Mouse (Mus musculus) midbrain, embryonic 16.5 days (tissue): ENCODE data around the gene Fbxw17. TPM values are rescaled to one million over a fixed set of nuclear protein-coding genes. Genes with fewer than 3 reads are reported as not detected.
A peak's percentile ranks its signal among the peaks of the same experiment; 100 is the strongest.
"Not testable (repeated sequence)": the region's sequence is repeated elsewhere in the genome, so short reads cannot be mapped to it uniquely, and the experiment has no call there.

Source experiments
- ATAC-seq: fragments of 200-750 bp; cut with Nextera tagmentation; 2 replicates; pipeline ENCODE4 v1.8.0; 2017; ENCODE audit warnings: moderate TSS enrichment
- H3K27ac ChIP-seq: fragments of 300-500 bp; sonication (generic); 2 replicates; pipeline ENCODE4 v1.5.1; 2014; ENCODE audit warnings: mild to moderate bottlenecking, low read length, mixed read lengths
- H3K27me3 ChIP-seq: fragments of 300-500 bp; sonication (generic); 2 replicates; pipeline ENCODE4 v1.6.1; 2014; ENCODE audit warnings: low read depth, low read length, mixed read lengths; ENCODE audit not compliant: control insufficient read depth, insufficient read depth
- H3K36me3 ChIP-seq: fragments of 300-500 bp; sonication (generic); 2 replicates; pipeline ENCODE4 v1.6.1; 2014; ENCODE audit warnings: mild to moderate bottlenecking, low read length, moderate library complexity, mixed read lengths; ENCODE audit not compliant: control insufficient read depth, insufficient read depth
- H3K4me1 ChIP-seq: fragments of 300-500 bp; sonication (generic); 2 replicates; pipeline ENCODE4 v1.6.1; 2014; ENCODE audit warnings: mild to moderate bottlenecking, low read length, mixed read lengths; ENCODE audit not compliant: control insufficient read depth, insufficient read depth
- H3K4me2 ChIP-seq: fragments of 300-500 bp; sonication (generic); 2 replicates; pipeline ENCODE4 v1.6.1; 2014; ENCODE audit warnings: mild to moderate bottlenecking, low read length, mixed read lengths
- H3K4me3 ChIP-seq: fragments of 300-500 bp; sonication (generic); 2 replicates; pipeline ENCODE4 v1.5.1; 2014; ENCODE audit warnings: low read depth, mild to moderate bottlenecking, low read length, moderate library complexity, mixed read lengths
- H3K9ac ChIP-seq: fragments of 300-500 bp; sonication (generic); 2 replicates; pipeline ENCODE4 v1.6.1; 2014; ENCODE audit warnings: low read depth, low read length, mixed read lengths
- H3K9me3 ChIP-seq: fragments of 300-500 bp; sonication (generic); replicated peaks from 2 replicates; pipeline ENCODE4 v1.6.1; 2014; ENCODE audit warnings: mild to moderate bottlenecking, low read length, mixed read lengths; ENCODE audit not compliant: control insufficient read depth, poor library complexity, severe bottlenecking
- WGBS: fragments of 180-500 bp; shearing (Covaris S2); extraction: QIAGEN DNeasy Blood & Tissue Kit; methylation state at CpG from one replicate; pipeline ENCODE4 v1.1.7; 2014; 5-methylcytosine and 5-hydroxymethylcytosine counted together
- polyA plus RNA-seq: library from polyadenylated mRNA; unstranded; fragments of >200 nt; fragmentation: Nextera tagmentation; extraction: Ambion mirVana; gene quantifications from 2 replicates; pipeline ENCODE4 v1.2.1, GENCODE M21; 2015

Gene Fbxw17
- polyA plus RNA-seq, 1 experiment from 2014 or later = 39.5 TPM

DNA sequence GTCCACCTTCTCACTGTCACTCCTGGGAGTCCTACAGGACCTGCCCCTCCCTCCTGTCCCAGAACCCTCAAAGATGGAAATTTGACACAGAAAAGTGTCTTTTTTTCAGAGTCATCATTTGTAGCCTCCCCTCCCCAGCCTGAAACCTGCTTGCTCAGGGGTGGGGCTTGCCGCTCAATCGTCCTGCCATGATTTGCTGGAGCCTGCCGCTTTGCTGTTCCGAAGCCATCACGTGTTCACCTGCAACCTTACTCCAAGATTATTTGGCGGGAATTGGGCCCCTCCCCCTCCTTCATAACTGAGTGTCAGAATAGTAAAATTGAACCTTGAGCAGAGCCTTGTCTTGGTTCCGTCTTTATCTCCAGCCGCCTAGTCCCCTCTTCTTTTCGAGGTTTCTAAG, 34.6 kb downstream of the Fbxw17 start:
- WGBS = 74% methylated on average over 9 of the region's 9 CpGs

GRCm38 (mm10) chr13:50453426-50453825, 35.8 kb downstream of the Fbxw17 start:
- no peaks in the 10 kb centered on the region for H3K4me1 ChIP-seq
- no peak overlapping the region for H3K4me2 ChIP-seq
- 37% methylated on average over 4 of the region's 4 CpGs for WGBS

More for the DNA sequence above, 34.6 kb downstream of the Fbxw17 start:
- not testable (repeated sequence) for H3K27me3 ChIP-seq, H3K4me1 ChIP-seq, H3K9me3 ChIP-seq, H3K9ac ChIP-seq, H3K4me2 ChIP-seq, H3K36me3 ChIP-seq, H3K27ac ChIP-seq, H3K4me3 ChIP-seq, ATAC-seq

GRCm38 (mm10) chr13:50460433-50460832, 42.8 kb downstream of the Fbxw17 start:
- H3K36me3 ChIP-seq, ATAC-seq, H3K9me3 ChIP-seq, H3K4me3 ChIP-seq, H3K27me3 ChIP-seq, H3K27ac ChIP-seq, H3K4me2 ChIP-seq, H3K9ac ChIP-seq, H3K4me1 ChIP-seq: not testable (repeated sequence)
- WGBS = 58% methylated on average over 2 of the region's 2 CpGs

More at GRCm38 (mm10) chr13:50453426-50453825, 35.8 kb downstream of the Fbxw17 start:
- H3K27me3 ChIP-seq = no peaks in the 10 kb centered on the region
- ATAC-seq = no peak
- H3K27ac ChIP-seq = no peak overlapping the region
- no peak overlapping the region for H3K9ac ChIP-seq
- H3K4me3 ChIP-seq = no peak overlapping the region
- no peaks in the 10 kb centered on the region; the same call in 1 of the 2 replicates for H3K9me3 ChIP-seq
- no peaks in the 10 kb centered on the region for H3K36me3 ChIP-seq

- H3K4me1 ChIP-seq = no peaks in the 10 kb centered on the region
- no peaks in the 10 kb centered on the region for H3K36me3 ChIP-seq
- peak overlapping the region; percentile 23; the same call in 1 of the 2 replicates for H3K9ac ChIP-seq
- H3K27ac ChIP-seq = no peak overlapping the region
- H3K4me3 ChIP-seq = peak overlapping the region; percentile 22
- no peaks in the 10 kb centered on the region for H3K9me3 ChIP-seq
- H3K27me3 ChIP-seq = no peaks in the 10 kb centered on the region
- peak; percentile 58 for ATAC-seq
- 46% methylated on average over 27 of the region's 27 CpGs for WGBS
- peak overlapping the region; percentile 36 for H3K4me2 ChIP-seq
Observed at GRCm38 (mm10) chr13:50464621-50465562, 47.2 kb downstream of the Fbxw17 start.

DNA sequence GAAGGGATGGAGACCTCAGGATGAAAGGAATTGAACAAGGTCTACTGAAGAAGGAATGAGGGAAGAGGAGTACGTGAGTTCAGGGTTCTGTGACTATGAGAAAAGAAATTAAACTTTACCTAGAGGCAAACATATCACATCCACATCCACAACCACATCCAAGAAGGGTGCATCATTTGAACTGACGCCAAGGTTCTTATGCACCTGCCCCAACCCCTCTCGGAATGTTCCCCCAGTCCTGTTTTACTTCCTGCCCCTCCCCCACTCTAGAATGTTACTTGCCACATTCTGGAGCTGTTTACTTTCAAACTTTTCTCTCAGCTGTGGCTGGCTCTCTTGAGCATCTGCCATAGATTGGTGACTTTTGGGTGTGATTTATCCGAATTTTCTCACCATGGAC, 49.3 kb downstream of the Fbxw17 start, which contains the start of gene Nutm2:
Gene Nutm2 (plus strand): TSS at position 301 of the 400 bp plus-strand sequence.
- WGBS = 87% methylated on average over 4 of the region's 4 CpGs
- no peaks in the 10 kb centered on the region for H3K9me3 ChIP-seq
- H3K27me3 ChIP-seq = no peaks in the 10 kb centered on the region
- no peaks in the 10 kb centered on the region for H3K36me3 ChIP-seq
- H3K9ac ChIP-seq = no peak within 1 kb of the TSS
- no peak for ATAC-seq
- no peak within 1 kb of the TSS for H3K4me2 ChIP-seq
- no peak within 1 kb of the TSS for H3K27ac ChIP-seq
- no peak within 1 kb of the TSS for H3K4me3 ChIP-seq
- no peaks in the 10 kb centered on the region for H3K4me1 ChIP-seq

Other genes starting within 250 kb of the Fbxw17 start
- gene Gm906, start 167.6 kb upstream of the Fbxw17 start, polyA plus RNA-seq = not detected in 2 replicates
- not detected in 2 replicates for gene Gm47429, start 26.0 kb downstream of the Fbxw17 start, polyA plus RNA-seq
- gene Nutm2, start 49.4 kb downstream of the Fbxw17 start, polyA plus RNA-seq = not detected in 2 replicates
- gene Gm904, start 225.4 kb downstream of the Fbxw17 start, polyA plus RNA-seq = not detected in 2 replicates